Mouse (Mus musculus) lung, adult 2 months (tissue): ENCODE data around the gene Cbfa2t3. TPM values are rescaled to one million over a fixed set of nuclear protein-coding genes. Genes with fewer than 3 reads are reported as not detected.

Experiments
- DNase-seq: peaks from one replicate; pipeline ENCODE4 v3.0.0; 2022
- H3K4me1 ChIP-seq: fragments of 200-500 bp; 2 replicates; pipeline ENCODE4 v1.6.1; 2011; ENCODE audit warnings: low read length; ENCODE audit not compliant: control insufficient read depth, insufficient read depth
- H3K4me3 ChIP-seq: fragments of 200-500 bp; replicated peaks from 2 replicates; pipeline ENCODE3; 2011; ENCODE audit warnings: low read depth, mild to moderate bottlenecking, control low read depth, low read length; ENCODE audit errors: extremely low read depth
- CTCF ChIP-seq: fragments of 200-500 bp; IDR thresholded peaks from 2 replicates; pipeline ENCODE4 v1.5.1; 2011; ENCODE audit warnings: mild to moderate bottlenecking, low read length, control low read depth; ENCODE audit not compliant: insufficient read depth
- POLR2A ChIP-seq: fragments of 200-500 bp; IDR thresholded peaks from 2 replicates; pipeline ENCODE4 v1.6.1; 2011; ENCODE audit warnings: low read depth, mild to moderate bottlenecking, control low read depth, low read length, borderline replicate concordance; ENCODE audit errors: extremely low read depth
- WGBS: fragments of 180-500 bp; shearing (Covaris S2); methylation state at CpG from one replicate; pipeline ENCODE4 v1.1.7; 2018; 5-methylcytosine and 5-hydroxymethylcytosine counted together
- polyA plus RNA-seq: library from polyadenylated mRNA; depleted of rRNA; stranded (reverse); fragments of >200 nt; gene quantifications from 2 replicates; pipeline ENCODE4 v1.2.3, GENCODE M21; 2012

Cbfa2t3 gene
- polyA plus RNA-seq, 1 experiment: 40.0 TPM

- peak; percentile 26 for DNase-seq
- H3K4me3 ChIP-seq: no peak overlapping the region
Measured at GRCm38 (mm10) chr8:122719500-122720065, 20.7 kb upstream of the Cbfa2t3 start.

GRCm38 (mm10) chr8:122718711-122719499 lies 20.0 kb upstream of the Cbfa2t3 start:
- TF ChIP-seq POLR2A (no peak), CTCF (no peak)
- no peak for DNase-seq
- 82% methylated on average over 14 of the region's 14 CpGs for WGBS
- Histone ChIP-seq H3K4me1 (peaks cover 15% of the 10 kb centered on the region; the same call in 1 of the 2 replicates), H3K4me3 (no peak overlapping the region)

More at GRCm38 (mm10) chr8:122719500-122720065, 20.7 kb upstream of the Cbfa2t3 start:
- TF ChIP-seq CTCF: peak; percentile 24; the same call in 1 of the 2 replicates
- no peak for TF ChIP-seq POLR2A
- peaks cover 15% of the 10 kb centered on the region; the same call in 1 of the 2 replicates for H3K4me1 ChIP-seq
- 19% methylated on average over 7 of the region's 7 CpGs for WGBS

- Histone ChIP-seq H3K4me3 (no peak overlapping the region), H3K4me1 (peaks cover 15% of the 10 kb centered on the region; the same call in 1 of the 2 replicates)
- WGBS: 78% methylated on average over 10 of the region's 10 CpGs
- TF ChIP-seq POLR2A (no peak), CTCF (no peak)
- DNase-seq: no peak
Measured at GRCm38 (mm10) chr8:122717869-122718509, 19.1 kb upstream of the Cbfa2t3 start.

GRCm38 (mm10) chr8:122716566-122716965 lies 17.7 kb upstream of the Cbfa2t3 start:
- 65% methylated on average over 8 of the region's 8 CpGs for WGBS

GRCm38 (mm10) chr8:122713157-122713518 lies 14.2 kb upstream of the Cbfa2t3 start:
- 85% methylated on average over 5 of the region's 5 CpGs for WGBS
- TF ChIP-seq POLR2A (no peak), CTCF (no peak)
- DNase-seq: no peak

More at GRCm38 (mm10) chr8:122716566-122716965, 17.7 kb upstream of the Cbfa2t3 start:
- Histone ChIP-seq H3K4me1 (peaks cover 19% of the 10 kb centered on the region), H3K4me3 (no peak overlapping the region)
- no peak for DNase-seq
- no peak for TF ChIP-seq CTCF
- no peak for TF ChIP-seq POLR2A

GRCm38 (mm10) chr8:122712411-122713156 lies 13.7 kb upstream of the Cbfa2t3 start:
- WGBS: 72% methylated on average over 12 of the region's 12 CpGs
- Histone ChIP-seq H3K4me1 (peaks cover 8% of the 10 kb centered on the region), H3K4me3 (no peak overlapping the region)
- no peak for DNase-seq
- TF ChIP-seq POLR2A (no peak), CTCF (no peak)

More at GRCm38 (mm10) chr8:122713157-122713518, 14.2 kb upstream of the Cbfa2t3 start:
- Histone ChIP-seq H3K4me3 (no peak overlapping the region), H3K4me1 (peaks cover 8% of the 10 kb centered on the region)

GRCm38 (mm10) chr8:122711891-122712365 lies 13.0 kb upstream of the Cbfa2t3 start:
- Histone ChIP-seq H3K4me3 (no peak overlapping the region), H3K4me1 (peaks cover 8% of the 10 kb centered on the region)
- 28% methylated on average over 11 of the region's 11 CpGs for WGBS
- no peak for TF ChIP-seq CTCF
- 0 out of 2 replicates have a peak, but pooled peaks have one; percentile 13 for TF ChIP-seq POLR2A
- DNase-seq: peak; percentile 38

GRCm38 (mm10) chr8:122711480-122711879 lies 12.6 kb upstream of the Cbfa2t3 start:
- no peak for TF ChIP-seq CTCF
- TF ChIP-seq POLR2A: no peak
- 64% methylated on average over 3 of the region's 3 CpGs for WGBS
- no peak for DNase-seq
- Histone ChIP-seq H3K4me1 (peaks cover 8% of the 10 kb centered on the region), H3K4me3 (no peak overlapping the region)

- no peak overlapping the region for H3K4me3 ChIP-seq
- WGBS: 64% methylated on average over 26 of the region's 26 CpGs
- H3K4me1 ChIP-seq: peaks cover 11% of the 10 kb centered on the region
- DNase-seq: no peak
- TF ChIP-seq POLR2A (no peak), CTCF (no peak)
Measured at GRCm38 (mm10) chr8:122709340-122710111, 10.6 kb upstream of the Cbfa2t3 start.
